Mouse (Mus musculus): ENCODE measurements around the gene Wwox.

DNA sequence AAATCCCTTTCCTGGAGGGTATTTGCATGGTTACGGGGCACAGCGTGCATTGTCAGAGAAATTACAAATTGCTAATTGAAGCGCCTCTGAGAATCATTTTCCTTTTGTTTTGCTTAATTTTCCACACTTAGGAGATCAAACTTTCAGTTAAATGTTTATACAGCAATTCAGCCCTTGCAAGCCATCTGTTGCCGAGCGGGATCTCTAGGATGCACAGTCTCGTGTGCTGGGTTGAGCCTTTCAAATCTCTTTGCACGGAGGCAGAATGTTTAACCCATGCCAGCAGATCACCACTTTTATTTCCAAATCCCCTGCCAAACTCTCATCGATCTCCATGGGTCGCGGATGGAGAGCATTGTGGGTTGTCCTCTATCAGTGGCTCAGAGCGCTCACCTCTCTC lies 891.2 kb downstream of the Wwox start:
- no peak for TF ChIP-seq EP300 (IDR thresholded peaks at IDR 0.05; ENCODE audit: low read length)
- TF ChIP-seq JUN (IDR thresholded peaks at IDR 0.05; ENCODE audit: insufficient read depth, low read depth, low read length), result no peak
- TF ChIP-seq CTCF (conservative IDR thresholded peaks at IDR 0.05 in 1 of 2, IDR thresholded peaks at IDR 0.05 in 1 of 2; ENCODE audit: low read depth in 2 of 2, low read length in 2 of 2), result no peak
- no peak for TF ChIP-seq NRF1 (IDR thresholded peaks at IDR 0.05; ENCODE audit: low read depth, low read length)
- no peak for TF ChIP-seq USF1 (IDR thresholded peaks at IDR 0.05; ENCODE audit: low read depth, low read length)
- TF ChIP-seq CHD1 (IDR thresholded peaks at IDR 0.05; ENCODE audit: low read depth, low read length), result no peak
- no peak for TF ChIP-seq ZKSCAN1 (IDR thresholded peaks at IDR 0.05; ENCODE audit: borderline replicate concordance, low read depth, low read length)
- TF ChIP-seq POLR2A (IDR thresholded peaks at IDR 0.05; ENCODE audit: low read depth, low read length), result no peak
- no peak for TF ChIP-seq ZC3H11A (IDR thresholded peaks at IDR 0.05; ENCODE audit: low read depth, low read length)
- no peak for TF ChIP-seq MAX (IDR thresholded peaks at IDR 0.05; ENCODE audit: low read length)
- no peak for TF ChIP-seq USF2 (conservative IDR thresholded peaks at IDR 0.05; ENCODE audit: low read depth, low read length)
